Mouse (Mus musculus): Measurements from ENCODE around the gene Igfbp7. TPM values are rescaled to one million over a fixed set of nuclear protein-coding genes. Genes with fewer than 3 reads are reported as not detected.

Igfbp7 gene
- polyA plus RNA-seq, 1 experiment from 2014 or later: 35.3 TPM

DNA sequence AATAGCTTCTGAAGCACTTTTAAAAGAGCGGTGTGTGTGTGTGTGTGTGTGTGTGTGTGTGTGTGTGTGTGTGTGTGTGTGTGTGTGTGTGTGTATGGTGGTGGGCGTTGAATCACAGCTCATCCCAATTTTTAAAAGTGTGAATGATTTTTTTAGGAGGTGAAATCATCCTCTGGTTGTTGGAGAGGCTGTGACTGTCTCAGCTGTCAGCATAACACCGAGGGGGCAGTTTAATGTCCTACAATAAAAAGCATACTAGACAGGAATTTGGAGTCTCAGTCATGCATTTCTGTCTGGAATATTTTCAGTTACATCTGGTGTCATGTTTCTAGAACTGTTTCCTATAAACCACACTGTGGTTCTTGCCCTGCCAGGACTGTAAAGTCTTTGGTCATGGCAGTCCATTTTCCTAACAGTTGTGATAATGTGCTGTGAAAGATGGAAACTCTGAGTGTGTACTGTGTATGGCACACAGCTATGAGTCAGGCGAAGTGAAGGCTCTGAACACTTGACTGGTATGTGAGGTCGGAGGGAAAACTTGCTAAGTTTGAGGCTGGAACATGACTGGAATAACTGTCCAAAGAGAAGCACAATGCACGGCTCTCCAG is 106.4 kb downstream of the Igfbp7 start:
- Histone ChIP-seq H3K9me3 (replicated peaks; ENCODE audit: control insufficient read depth, low read length) (no peaks in the 10 kb centered on the region), H3K4me2 (no peak overlapping the region), H3K9ac (ENCODE audit: low read depth, low read length) (no peak overlapping the region), H3K27me3 (ENCODE audit: control insufficient read depth, insufficient read depth, low read length) (no peaks in the 10 kb centered on the region), H3K27ac (ENCODE audit: low read depth, low read length) (no peak overlapping the region), H3K4me3 (ENCODE audit: low read depth, low read length) (no peak overlapping the region), H3K36me3 (ENCODE audit: control insufficient read depth, insufficient read depth, low read length) (peaks cover 13% of the 10 kb centered on the region), H3K4me1 (ENCODE audit: control insufficient read depth, insufficient read depth, low read length) (no peaks in the 10 kb centered on the region)
- ATAC-seq (replicated peaks; ENCODE audit: insufficient number of reproducible peaks, low FRiP score, low TSS enrichment): no peak
- whole genome bisulfite sequencing (ENCODE audit: insufficient replicate concordance): 80% methylated on average over 6 of the region's 6 CpGs

DNA sequence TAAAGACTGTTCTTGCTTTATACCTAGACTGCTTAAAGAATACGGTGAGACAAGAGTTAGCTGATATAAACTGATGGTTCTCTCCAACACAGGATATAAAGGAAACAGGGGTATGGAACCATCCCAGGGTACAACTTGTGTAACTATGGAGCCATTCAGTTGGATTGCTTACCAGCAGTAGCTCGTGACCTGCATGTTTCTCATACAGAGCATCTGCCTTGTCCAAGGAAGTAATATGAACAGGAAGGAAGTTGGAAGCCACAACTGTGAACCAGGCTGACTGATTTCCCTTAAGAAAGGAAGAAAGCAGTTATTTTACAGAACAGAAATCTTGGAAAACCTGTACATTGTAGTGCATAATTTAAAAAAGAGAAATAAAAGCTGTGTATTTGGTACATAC is 108.4 kb downstream of the Igfbp7 start:
- 88% methylated on average over 2 of the region's 2 CpGs for WGBS (ENCODE audit: insufficient replicate concordance)
- no peak for ATAC-seq (replicated peaks; ENCODE audit: insufficient number of reproducible peaks, low FRiP score, low TSS enrichment)
- H3K36me3 ChIP-seq (ENCODE audit: control insufficient read depth, insufficient read depth, low read length): peaks cover 10% of the 10 kb centered on the region; the same call in 1 of the 2 replicates
- no peak overlapping the region for H3K4me3 ChIP-seq (ENCODE audit: low read depth, low read length)
- no peak overlapping the region for H3K4me2 ChIP-seq
- no peaks in the 10 kb centered on the region for H3K4me1 ChIP-seq (ENCODE audit: control insufficient read depth, insufficient read depth, low read length)
- no peak overlapping the region for H3K9ac ChIP-seq (ENCODE audit: low read depth, low read length)
- no peaks in the 10 kb centered on the region for H3K27me3 ChIP-seq (ENCODE audit: control insufficient read depth, insufficient read depth, low read length)
- no peak overlapping the region for H3K27ac ChIP-seq (ENCODE audit: low read depth, low read length)
- H3K9me3 ChIP-seq (replicated peaks; ENCODE audit: control insufficient read depth, low read length): no peaks in the 10 kb centered on the region

Other genes starting within 250 kb of the Igfbp7 start
- 7.3 and 9.1 TPM in 2 replicates for gene Spink2, start 196.6 kb downstream of the Igfbp7 start, polyA plus RNA-seq (2014; fragmentation: Nextera tagmentation; extraction: Ambion mirVana)
- 28.9 and 29.0 TPM in 2 replicates for gene Rest, start 142.6 kb downstream of the Igfbp7 start, polyA plus RNA-seq (2014; fragmentation: Nextera tagmentation; extraction: Ambion mirVana)
- gene Noa1, start 98.0 kb downstream of the Igfbp7 start, polyA plus RNA-seq (2014; fragmentation: Nextera tagmentation; extraction: Ambion mirVana): 20.3 and 21.1 TPM in 2 replicates
- 46.0 and 52.0 TPM in 2 replicates for gene Polr2b, start 97.9 kb downstream of the Igfbp7 start, polyA plus RNA-seq (2014; fragmentation: Nextera tagmentation; extraction: Ambion mirVana)